Mouse (Mus musculus): ENCODE measurements around the gene Trim71.

Gene Trim71

GRCm38 (mm10) chr9:114484771-114485170, 79.4 kb downstream of the Trim71 start:
- no peak for DNase-seq (ENCODE audit: low read depth)

GRCm38 (mm10) chr9:114480940-114481339, 83.2 kb downstream of the Trim71 start:
- no peak for DNase-seq (ENCODE audit: low read depth)

- no peak for DNase-seq (ENCODE audit: low read depth)
Measured at GRCm38 (mm10) chr9:114477019-114477418, 87.2 kb downstream of the Trim71 start.

- DNase-seq (ENCODE audit: low read depth), result no peak
Measured at GRCm38 (mm10) chr9:114471892-114472291, 92.3 kb downstream of the Trim71 start.

GRCm38 (mm10) chr9:114468701-114469100, 95.5 kb downstream of the Trim71 start:
- no peak for DNase-seq (ENCODE audit: low read depth)

GRCm38 (mm10) chr9:114468217-114468616, 96.0 kb downstream of the Trim71 start:
- DNase-seq (ENCODE audit: low read depth), result no peak

- DNase-seq (ENCODE audit: low read depth), result no peak
Measured at GRCm38 (mm10) chr9:114466871-114467270, 97.3 kb downstream of the Trim71 start.

- no peak for DNase-seq (ENCODE audit: low read depth)
Measured at GRCm38 (mm10) chr9:114465442-114465841, 98.7 kb downstream of the Trim71 start.

- no peak for DNase-seq (ENCODE audit: low read depth)
Measured at GRCm38 (mm10) chr9:114462569-114462968, 101.6 kb downstream of the Trim71 start.

- no peak for DNase-seq (ENCODE audit: low read depth)
Measured at GRCm38 (mm10) chr9:114458436-114458835, 105.7 kb downstream of the Trim71 start.
